Mouse (Mus musculus) liver, adult 10 weeks (tissue): Measurements from ENCODE around the gene Lclat1. TPM values are rescaled to one million over a fixed set of nuclear protein-coding genes. Genes with fewer than 3 reads are reported as not detected.

Experiments used
- polyA plus RNA-seq: library from polyadenylated mRNA; stranded (reverse); fragments of 350-450 nt; fragmentation: Illumina TruSeq; extraction: RNeasy Lipid Tissue Mini Kit (QIAGEN cat#74804); gene quantifications from one replicate; pipeline ENCODE4 v1.2.3, GENCODE M21; 2014; ENCODE audit warnings: low read depth, low replicate concordance

Gene Lclat1
- 37.6 TPM for polyA plus RNA-seq

DNA sequence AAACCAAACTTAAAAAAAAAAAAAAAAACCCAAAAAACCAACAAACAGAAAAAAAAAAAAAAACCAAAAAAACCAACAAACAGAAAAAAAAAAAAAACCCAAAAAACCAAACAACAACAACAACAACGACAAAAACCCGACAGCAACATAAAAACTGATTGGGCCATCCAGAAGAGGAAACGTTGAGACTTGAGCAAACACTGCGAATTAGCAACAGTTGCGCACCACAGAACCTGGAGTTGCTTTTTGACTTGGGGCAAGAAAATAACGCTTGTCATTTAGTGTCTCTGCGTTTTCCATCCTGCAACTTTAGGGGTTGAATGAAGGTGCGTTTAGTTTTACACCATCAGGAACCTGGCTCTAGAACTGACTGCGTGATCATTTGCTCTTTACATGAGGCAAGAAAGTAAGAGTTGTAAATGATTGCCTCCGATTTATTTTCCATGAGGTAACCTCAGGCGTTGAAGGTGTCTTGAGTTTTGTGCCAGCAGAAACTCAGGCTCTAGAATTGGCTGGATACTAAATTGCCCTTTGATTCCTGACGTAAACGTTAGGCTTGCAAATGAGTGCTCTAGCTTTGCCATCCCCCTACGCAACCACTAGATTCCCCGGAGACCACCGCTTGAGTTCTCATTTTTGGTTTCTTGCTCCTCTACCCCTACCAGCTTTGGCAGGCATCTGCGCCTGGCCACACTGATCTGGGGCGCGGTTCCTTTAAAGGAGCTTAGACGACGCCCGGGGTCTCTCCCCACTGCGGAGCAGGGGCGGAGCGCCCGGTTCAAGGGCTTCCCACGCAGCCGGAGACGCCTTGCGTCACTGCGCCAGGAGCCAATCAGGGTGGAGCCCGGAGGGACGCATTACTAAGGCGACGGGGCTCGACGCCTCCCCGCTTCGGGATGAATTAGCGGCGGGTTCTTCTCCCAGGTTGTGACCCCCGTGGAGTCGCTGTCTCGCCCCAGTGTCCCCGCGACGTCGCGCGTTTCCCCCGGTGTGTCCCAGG, at the start of gene Lclat1:
Lclat1 (plus strand) TSS at position 828 of the 1,000 bp plus-strand sequence.

Other genes starting within 250 kb of the Lclat1 start
- gene Lbh, start 189.7 kb upstream of the Lclat1 start, polyA plus RNA-seq: 3.6 TPM